Mouse (Mus musculus) lung, postnatal 0 days (tissue): ENCODE measurements around the gene Olfr488.

Experiments
- CTCF ChIP-seq: IDR thresholded peaks from 2 replicates; pipeline ENCODE4 v1.5.1; 2016; ENCODE audit warnings: antibody characterized with exemption, mild to moderate bottlenecking
- EP300 ChIP-seq: IDR thresholded peaks from 2 replicates; pipeline ENCODE4 v1.6.1; 2016; ENCODE audit warnings: antibody characterized with exemption, mild to moderate bottlenecking, control low read depth

GRCm38 (mm10) chr7:108258247-108258646 is at the start of gene Olfr488:
- TF ChIP-seq CTCF: no peak
- no peak for TF ChIP-seq EP300
